Mouse (Mus musculus) hindbrain, embryonic 11.5 days (tissue): ENCODE measurements around the gene Iars. TPM values are rescaled to one million over a fixed set of nuclear protein-coding genes. Genes with fewer than 3 reads are reported as not detected.
A peak's percentile ranks its signal among the peaks of the same experiment; 100 is the strongest.

Experiments
- ATAC-seq: fragments of 200-750 bp; cut with Nextera tagmentation; 2 replicates; pipeline ENCODE4 v1.8.0; 2017; ENCODE audit warnings: mild to moderate bottlenecking, moderate TSS enrichment, moderate library complexity; ENCODE audit not compliant: low FRiP score
- DNase-seq: peaks from one replicate; pipeline ENCODE4 v3.0.0-alpha.2; 2015; ENCODE audit warnings: low spot score
- H3K27ac ChIP-seq: fragments of 300-500 bp; sonication (generic); 2 replicates; pipeline ENCODE4 v1.5.1; 2014; ENCODE audit warnings: mild to moderate bottlenecking, low read depth, low read length
- H3K27me3 ChIP-seq: fragments of 300-500 bp; sonication (generic); 2 replicates; pipeline ENCODE4 v1.6.1; 2014; ENCODE audit warnings: mild to moderate bottlenecking, low read length, moderate library complexity, mixed read lengths; ENCODE audit not compliant: control insufficient read depth, insufficient read depth
- H3K36me3 ChIP-seq: fragments of 300-500 bp; sonication (generic); 2 replicates; pipeline ENCODE4 v1.6.1; 2014; ENCODE audit warnings: mild to moderate bottlenecking, low read length, moderate library complexity, mixed read lengths; ENCODE audit not compliant: control insufficient read depth, insufficient read depth
- H3K4me1 ChIP-seq: fragments of 300-500 bp; sonication (generic); replicated peaks from 2 replicates; pipeline ENCODE4 v1.6.1; 2014; ENCODE audit warnings: low read length, mixed read lengths; ENCODE audit not compliant: control insufficient read depth, insufficient read depth
- H3K4me2 ChIP-seq: fragments of 300-500 bp; sonication (generic); replicated peaks from 2 replicates; pipeline ENCODE4 v1.6.1; 2014; ENCODE audit warnings: mild to moderate bottlenecking, low read depth, low read length
- H3K4me3 ChIP-seq: fragments of 300-500 bp; sonication (generic); 2 replicates; pipeline ENCODE4 v1.5.1; 2014; ENCODE audit warnings: low read depth, low read length
- H3K9ac ChIP-seq: fragments of 300-500 bp; sonication (generic); 2 replicates; pipeline ENCODE4 v1.6.1; 2014; ENCODE audit warnings: low read depth, low read length
- H3K9me3 ChIP-seq: fragments of 300-500 bp; sonication (generic); 2 replicates; pipeline ENCODE4 v1.6.1; 2016; ENCODE audit warnings: low read length; ENCODE audit not compliant: control insufficient read depth
- WGBS: fragments of 180-500 bp; shearing (Covaris S2); extraction: QIAGEN DNeasy Blood & Tissue Kit; methylation state at CpG from one replicate; pipeline ENCODE4 v1.1.7; 2014; 5-methylcytosine and 5-hydroxymethylcytosine counted together
- polyA plus RNA-seq: library from polyadenylated mRNA; unstranded; fragments of >200 nt; fragmentation: Nextera tagmentation; extraction: Ambion mirVana; gene quantifications from 2 replicates; pipeline ENCODE4 v1.2.1, GENCODE M21; 2014

The Iars gene
- polyA plus RNA-seq: 100 and 111 TPM in 2 replicates

GRCm38 (mm10) chr13:49681351-49682232 is at the start of gene Iars:
Gene Iars, plus strand, starts transcription at chr13:49682100.
- Histone ChIP-seq H3K36me3 (no peaks in the 10 kb centered on the region), H3K9me3 (no peaks in the 10 kb centered on the region), H3K4me3 (peak within 1 kb of the TSS; percentile 92), H3K9ac (peak within 1 kb of the TSS; percentile 86), H3K4me1 (no peaks in the 10 kb centered on the region), H3K27me3 (no peaks in the 10 kb centered on the region), H3K27ac (no peak within 1 kb of the TSS), H3K4me2 (peak within 1 kb of the TSS; percentile 90)
- peak; percentile 100 for ATAC-seq
- 6% methylated on average over 26 of the region's 26 CpGs for WGBS
- DNase-seq: peak; percentile 99

GRCm38 (mm10) chr13:49639965-49640364 is 41.9 kb upstream of the Iars start:
- Histone ChIP-seq H3K4me2 (no peak overlapping the region), H3K4me3 (no peak overlapping the region), H3K27me3 (no peaks in the 10 kb centered on the region), H3K9me3 (no peaks in the 10 kb centered on the region), H3K9ac (no peak overlapping the region), H3K27ac (no peak overlapping the region), H3K36me3 (no peaks in the 10 kb centered on the region), H3K4me1 (no peaks in the 10 kb centered on the region)
- ATAC-seq (no peak), DNase-seq (no peak)
- WGBS: 94% methylated on average over 2 of the region's 2 CpGs

GRCm38 (mm10) chr13:49642650-49643049 is 39.2 kb upstream of the Iars start:
- WGBS: 78% methylated on average over 6 of the region's 6 CpGs
- no peak for DNase-seq
- no peak overlapping the region for H3K9ac ChIP-seq

GRCm38 (mm10) chr13:49643669-49644362 is 38.1 kb upstream of the Iars start:
- Histone ChIP-seq H3K9me3 (no peaks in the 10 kb centered on the region), H3K27me3 (no peaks in the 10 kb centered on the region), H3K4me2 (no peak overlapping the region), H3K27ac (no peak overlapping the region), H3K36me3 (no peaks in the 10 kb centered on the region), H3K4me3 (no peak overlapping the region), H3K9ac (no peak overlapping the region), H3K4me1 (no peaks in the 10 kb centered on the region)
- no peak for DNase-seq
- no peak for ATAC-seq

More at GRCm38 (mm10) chr13:49642650-49643049, 39.2 kb upstream of the Iars start:
- no peaks in the 10 kb centered on the region for H3K36me3 ChIP-seq
- no peak overlapping the region for H3K27ac ChIP-seq
- no peak for ATAC-seq
- H3K9me3 ChIP-seq: no peaks in the 10 kb centered on the region
- no peak overlapping the region for H3K4me2 ChIP-seq
- no peaks in the 10 kb centered on the region for H3K27me3 ChIP-seq
- H3K4me1 ChIP-seq: no peaks in the 10 kb centered on the region
- no peak overlapping the region for H3K4me3 ChIP-seq

GRCm38 (mm10) chr13:49644731-49645529 is 37.0 kb upstream of the Iars start:
- Histone ChIP-seq H3K27ac (no peak overlapping the region), H3K9ac (no peak overlapping the region), H3K27me3 (no peaks in the 10 kb centered on the region), H3K36me3 (no peaks in the 10 kb centered on the region), H3K9me3 (no peaks in the 10 kb centered on the region), H3K4me1 (no peaks in the 10 kb centered on the region), H3K4me3 (no peak overlapping the region), H3K4me2 (no peak overlapping the region)
- 89% methylated on average over 2 of the region's 2 CpGs for WGBS
- ATAC-seq (no peak), DNase-seq (peak; percentile 15)

GRCm38 (mm10) chr13:49646019-49646418 is 35.9 kb upstream of the Iars start:
- H3K9me3 ChIP-seq: no peaks in the 10 kb centered on the region
- H3K4me2 ChIP-seq: no peak overlapping the region
- no peak for DNase-seq
- no peaks in the 10 kb centered on the region for H3K36me3 ChIP-seq
- 73% methylated on average over 1 of the region's 1 CpGs for WGBS
- H3K4me1 ChIP-seq: no peaks in the 10 kb centered on the region
- H3K9ac ChIP-seq: no peak overlapping the region
- no peaks in the 10 kb centered on the region for H3K27me3 ChIP-seq
- no peak overlapping the region for H3K4me3 ChIP-seq
- no peak for ATAC-seq
- no peak overlapping the region for H3K27ac ChIP-seq

GRCm38 (mm10) chr13:49651136-49651535 is 30.8 kb upstream of the Iars start:
- 48% methylated on average over 2 of the region's 2 CpGs for WGBS
- DNase-seq (no peak), ATAC-seq (no peak)
- Histone ChIP-seq H3K4me3 (no peak overlapping the region), H3K4me1 (no peaks in the 10 kb centered on the region), H3K36me3 (no peaks in the 10 kb centered on the region), H3K9me3 (no peaks in the 10 kb centered on the region), H3K9ac (no peak overlapping the region), H3K27ac (no peak overlapping the region), H3K4me2 (no peak overlapping the region), H3K27me3 (no peaks in the 10 kb centered on the region)

GRCm38 (mm10) chr13:49651781-49652351 is 30.0 kb upstream of the Iars start:
- peak overlapping the region; percentile 38 for H3K9ac ChIP-seq
- H3K9me3 ChIP-seq: no peaks in the 10 kb centered on the region
- no peaks in the 10 kb centered on the region for H3K27me3 ChIP-seq
- H3K4me2 ChIP-seq: peak overlapping the region; percentile 72
- DNase-seq (no peak), ATAC-seq (no peak)
- H3K36me3 ChIP-seq: no peaks in the 10 kb centered on the region
- H3K4me1 ChIP-seq: no peaks in the 10 kb centered on the region
- H3K4me3 ChIP-seq: peak overlapping the region; percentile 79
- 4% methylated on average over 4 of the region's 4 CpGs for WGBS
- H3K27ac ChIP-seq: no peak overlapping the region
